8 mouse cellular contexts compared by ENCODE assay signal in the genomic region with DNA sequence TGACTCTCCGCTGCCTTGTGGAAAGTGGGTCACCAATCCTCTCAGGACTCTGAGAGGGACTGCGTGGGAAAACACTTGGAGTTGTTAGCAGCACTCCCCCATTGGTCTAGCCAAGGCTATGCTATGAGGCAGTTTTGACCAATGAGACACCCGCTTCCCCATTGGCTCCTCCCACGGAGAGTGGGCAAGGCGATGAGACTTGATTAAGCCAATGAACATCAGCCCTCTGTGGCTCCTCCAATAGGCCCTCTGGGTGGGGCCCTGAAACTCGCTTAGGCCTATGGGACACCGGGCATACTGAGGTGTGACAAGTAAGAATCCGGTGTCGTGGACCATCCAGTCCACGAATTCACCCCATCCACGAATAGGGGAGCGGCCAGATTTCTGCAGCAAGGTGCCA. TPM values are rescaled to one million over a fixed set of nuclear protein-coding genes. Genes with fewer than 3 reads are reported as not detected.
DNase-seq lines count a peak whose midpoint lies in the region; ATAC-seq and TF ChIP-seq lines count a peak whose summit lies in the region.

No protein-coding gene starts in this region.

- H3K36me3 ChIP-seq in embryonic facial prominence, embryonic 14.5 days (ENCODE audit: control insufficient read depth, insufficient read depth, low read length), result no peaks in the 10 kb centered on the region
- H3K36me3 ChIP-seq in intestine, postnatal 0 days (ENCODE audit: control insufficient read depth, insufficient read depth), result no peaks in the 10 kb centered on the region
- H3K36me3 ChIP-seq in limb, embryonic 13.5 days, result no peaks in the 10 kb centered on the region
- no peaks in the 10 kb centered on the region for H3K36me3 ChIP-seq in neural tube, embryonic 12.5 days

- no peak for TF ChIP-seq CTCF in intestine, postnatal 0 days (IDR thresholded peaks at IDR 0.05; ENCODE audit: low read depth)

- ATAC-seq in embryonic facial prominence, embryonic 14.5 days (ENCODE audit: low read depth), result peak; percentile 79
- ATAC-seq in intestine, postnatal 0 days, result peak; percentile 69
- ATAC-seq in limb, embryonic 13.5 days (ENCODE audit: low FRiP score, low read depth), result peak; percentile 28; the same call in 1 of the 2 replicates
- peak; percentile 46; the same call in 1 of the 2 replicates for ATAC-seq in neural tube, embryonic 12.5 days (ENCODE audit: low FRiP score, low read depth)

- 0 out of 2 replicates have a peak overlapping the region, but pooled peaks have one; percentile 43 for H3K9ac ChIP-seq in embryonic facial prominence, embryonic 14.5 days (ENCODE audit: low read depth, low read length)
- no peak overlapping the region for H3K9ac ChIP-seq in intestine, postnatal 0 days (ENCODE audit: low read depth, low read length)
- H3K9ac ChIP-seq in limb, embryonic 13.5 days, result no peak overlapping the region
- no peak overlapping the region for H3K9ac ChIP-seq in neural tube, embryonic 12.5 days

- H3K4me3 ChIP-seq in embryonic facial prominence, embryonic 14.5 days (ENCODE audit: low read depth, low read length), result peak overlapping the region; percentile 16
- H3K4me3 ChIP-seq in intestine, postnatal 0 days (ENCODE audit: low read depth, low read length), result no peak overlapping the region
- peak overlapping the region; percentile 13 for H3K4me3 ChIP-seq in limb, embryonic 13.5 days
- H3K4me3 ChIP-seq in neural tube, embryonic 12.5 days, result 0 out of 2 replicates have a peak overlapping the region, but pooled peaks have one; percentile 11

- peak overlapping the region; percentile 49 for H3K4me2 ChIP-seq in embryonic facial prominence, embryonic 14.5 days (ENCODE audit: low read depth, low read length)
- peak overlapping the region; percentile 47 for H3K4me2 ChIP-seq in intestine, postnatal 0 days (replicated peaks; ENCODE audit: low read depth)
- H3K4me2 ChIP-seq in limb, embryonic 13.5 days (replicated peaks), result peak overlapping the region; percentile 49
- H3K4me2 ChIP-seq in neural tube, embryonic 12.5 days (replicated peaks), result peak overlapping the region; percentile 56

- DNase-seq in urinary bladder, postnatal 25 days (ENCODE audit: low spot score), result peak; percentile 19
- DNase-seq in urinary bladder, postnatal 10 days (ENCODE audit: low spot score), result no peak
- DNase-seq in embryonic facial prominence, embryonic 14.5 days (ENCODE audit: low spot score), result peak; percentile 67
- DNase-seq in adrenal gland, postnatal 10 days, result no peak
- DNase-seq in adipocyte (ENCODE audit: low spot score), result no peak

- 13% methylated on average over 12 of the region's 12 CpGs for WGBS in embryonic facial prominence, embryonic 14.5 days
- WGBS in intestine, postnatal 0 days, result 16% methylated on average over 12 of the region's 12 CpGs
- WGBS in limb, embryonic 13.5 days, result 9% methylated on average over 12 of the region's 12 CpGs
- 14% methylated on average over 12 of the region's 12 CpGs for WGBS in neural tube, embryonic 12.5 days

- H3K27ac ChIP-seq in embryonic facial prominence, embryonic 14.5 days (replicated peaks; ENCODE audit: low read depth, low read length), result no peak overlapping the region
- no peak overlapping the region for H3K27ac ChIP-seq in intestine, postnatal 0 days (ENCODE audit: low read depth, low read length)
- H3K27ac ChIP-seq in limb, embryonic 13.5 days, result no peak overlapping the region
- no peak overlapping the region for H3K27ac ChIP-seq in neural tube, embryonic 12.5 days

- H3K4me1 ChIP-seq in embryonic facial prominence, embryonic 14.5 days (ENCODE audit: control insufficient read depth, insufficient read depth, low read length), result 0 out of 2 replicates have a peak, but pooled peaks cover 7% of the 10 kb centered on the region
- H3K4me1 ChIP-seq in intestine, postnatal 0 days (replicated peaks; ENCODE audit: control insufficient read depth, insufficient read depth, low read length), result no peaks in the 10 kb centered on the region
- H3K4me1 ChIP-seq in limb, embryonic 13.5 days, result no peaks in the 10 kb centered on the region
- H3K4me1 ChIP-seq in neural tube, embryonic 12.5 days, result peaks cover 11% of the 10 kb centered on the region

- H3K27me3 ChIP-seq in embryonic facial prominence, embryonic 14.5 days (replicated peaks; ENCODE audit: control insufficient read depth, insufficient read depth, low read length), result peaks cover 32% of the 10 kb centered on the region
- peaks cover 17% of the 10 kb centered on the region for H3K27me3 ChIP-seq in intestine, postnatal 0 days (replicated peaks; ENCODE audit: control insufficient read depth, insufficient read depth, low read length)
- H3K27me3 ChIP-seq in limb, embryonic 13.5 days, result peaks cover 87% of the 10 kb centered on the region
- peaks cover 45% of the 10 kb centered on the region for H3K27me3 ChIP-seq in neural tube, embryonic 12.5 days (replicated peaks)

- H3K9me3 ChIP-seq in embryonic facial prominence, embryonic 14.5 days (ENCODE audit: control insufficient read depth, low read length), result no peaks in the 10 kb centered on the region
- H3K9me3 ChIP-seq in intestine, postnatal 0 days (ENCODE audit: control insufficient read depth), result no peaks in the 10 kb centered on the region
- H3K9me3 ChIP-seq in limb, embryonic 13.5 days, result no peaks in the 10 kb centered on the region
- no peaks in the 10 kb centered on the region for H3K9me3 ChIP-seq in neural tube, embryonic 12.5 days

RNA-seq across cellular contexts. Expression of a gene that starts 36.3 kb away (rescaled TPM):
- polyA plus RNA-seq in embryonic facial prominence, embryonic 14.5 days (2014; fragmentation: Nextera tagmentation; extraction: Ambion mirVana), result 0.35 and 0.51 TPM in 2 replicates
- polyA plus RNA-seq in intestine, postnatal 0 days (2015; fragmentation: Nextera tagmentation; extraction: Ambion mirVana), result 0.08 and 0.12 TPM in 2 replicates
- 0.04 TPM in 1 of 2 replicates, not detected in the other for polyA plus RNA-seq in limb, embryonic 13.5 days (2015; fragmentation: Nextera tagmentation; extraction: Ambion mirVana)
- polyA plus RNA-seq in neural tube, embryonic 12.5 days (2016; fragmentation: Nextera tagmentation; extraction: Ambion mirVana), result 0.04 TPM in 1 of 2 replicates, not detected in the other
- total RNA-seq in adrenal gland, postnatal 10 days (2021), result 10 to 100 TPM; 23.0 to 36.0 TPM

Comparison
In these comparisons a context has a peak if more than half of its experiments do, and no peak if none do; other contexts are left out.
1. DNase-seq: peak in urinary bladder, postnatal 25 days (single experiment) and embryonic facial prominence, embryonic 14.5 days (single experiment); none in urinary bladder, postnatal 10 days (single experiment), adrenal gland, postnatal 10 days (single experiment) and adipocyte (single experiment).
2. ATAC-seq: peak in every context shown above with its lines; median percentile 79 in embryonic facial prominence, embryonic 14.5 days; 69 in intestine, postnatal 0 days; 46 in neural tube, embryonic 12.5 days; 28 in limb, embryonic 13.5 days.
3. Peak in every context shown above with its lines, with median percentiles within 50 percentile points of each other: H3K4me2 ChIP-seq.